Mouse (Mus musculus) CD4-positive, CD25-positive, alpha-beta regulatory T cell, adult 2 months (primary cell): ENCODE results near the gene Ciita.

Experiments used
- DNase-seq: peaks from one replicate; pipeline ENCODE4 v3.0.0-alpha.2; 2012; ENCODE audit warnings: low read depth, low spot score

The Ciita gene

DNA sequence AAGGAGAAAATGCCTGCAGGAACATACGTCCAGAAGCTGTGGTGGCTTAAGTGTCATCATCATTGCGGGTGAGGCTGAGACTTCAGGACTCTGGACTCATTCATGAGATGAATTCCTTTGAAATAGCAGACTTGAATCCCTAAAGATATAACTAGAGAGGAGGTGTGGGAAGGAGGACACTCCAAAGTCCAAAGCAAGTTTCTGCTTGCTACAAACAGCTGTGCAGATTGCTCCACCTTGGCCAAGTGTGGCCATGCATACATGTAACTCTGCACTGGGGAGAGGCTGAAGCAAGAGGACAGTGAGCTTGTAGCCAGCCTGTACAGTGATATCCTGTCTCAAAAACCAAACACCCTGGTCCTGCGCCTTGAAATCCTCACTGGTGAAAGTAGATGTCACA, 7.9 kb upstream of the Ciita start:
- no peak for DNase-seq

DNA sequence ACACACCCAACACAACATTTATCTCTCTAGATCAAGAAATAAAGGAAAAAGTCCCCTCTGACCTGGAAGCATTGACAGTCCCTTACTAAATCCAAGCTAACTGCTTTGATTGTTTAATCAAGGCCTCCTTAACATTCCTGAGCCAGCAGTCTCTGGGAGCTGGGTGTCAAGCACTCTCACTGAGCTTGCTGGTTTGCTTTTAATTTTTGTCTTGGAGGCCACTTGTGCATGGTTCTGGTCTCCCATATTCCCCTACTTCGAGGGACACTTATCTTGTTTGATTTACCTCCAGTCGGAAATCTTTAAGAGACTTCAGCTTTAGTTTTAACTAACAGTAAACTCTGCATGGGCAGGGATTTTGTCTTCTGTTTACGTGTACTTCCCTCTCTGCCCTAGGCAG, 4.9 kb upstream of the Ciita start:
- no peak for DNase-seq

DNA sequence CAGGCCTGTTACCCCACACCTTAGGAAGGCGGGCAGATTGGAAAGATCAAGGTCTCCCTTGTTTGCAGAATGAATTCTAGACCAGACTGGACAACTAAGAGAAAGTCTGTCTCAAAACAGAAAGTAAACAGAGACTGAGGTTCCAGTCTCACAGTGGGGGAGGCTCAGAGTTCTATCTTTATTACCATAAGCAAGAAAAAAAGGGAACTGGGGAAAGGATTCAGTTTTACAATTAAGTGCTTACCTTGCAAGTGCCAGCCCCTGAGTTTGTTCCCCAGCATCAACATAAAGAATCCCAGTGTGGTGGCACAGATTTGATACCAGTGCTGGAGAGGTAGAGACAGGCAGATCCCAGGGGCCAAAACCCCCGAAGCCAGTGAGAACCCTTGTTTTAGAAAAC, 3.9 kb upstream of the Ciita start:
- no peak for DNase-seq

GRCm38 (mm10) chr16:10482343-10482742, 2.5 kb downstream of the Ciita start:
- DNase-seq = no peak

- DNase-seq = no peak
Observed at GRCm38 (mm10) chr16:10486993-10487392, 7.1 kb downstream of the Ciita start.

GRCm38 (mm10) chr16:10487895-10488493, 8.1 kb downstream of the Ciita start:
- no peak for DNase-seq

DNA sequence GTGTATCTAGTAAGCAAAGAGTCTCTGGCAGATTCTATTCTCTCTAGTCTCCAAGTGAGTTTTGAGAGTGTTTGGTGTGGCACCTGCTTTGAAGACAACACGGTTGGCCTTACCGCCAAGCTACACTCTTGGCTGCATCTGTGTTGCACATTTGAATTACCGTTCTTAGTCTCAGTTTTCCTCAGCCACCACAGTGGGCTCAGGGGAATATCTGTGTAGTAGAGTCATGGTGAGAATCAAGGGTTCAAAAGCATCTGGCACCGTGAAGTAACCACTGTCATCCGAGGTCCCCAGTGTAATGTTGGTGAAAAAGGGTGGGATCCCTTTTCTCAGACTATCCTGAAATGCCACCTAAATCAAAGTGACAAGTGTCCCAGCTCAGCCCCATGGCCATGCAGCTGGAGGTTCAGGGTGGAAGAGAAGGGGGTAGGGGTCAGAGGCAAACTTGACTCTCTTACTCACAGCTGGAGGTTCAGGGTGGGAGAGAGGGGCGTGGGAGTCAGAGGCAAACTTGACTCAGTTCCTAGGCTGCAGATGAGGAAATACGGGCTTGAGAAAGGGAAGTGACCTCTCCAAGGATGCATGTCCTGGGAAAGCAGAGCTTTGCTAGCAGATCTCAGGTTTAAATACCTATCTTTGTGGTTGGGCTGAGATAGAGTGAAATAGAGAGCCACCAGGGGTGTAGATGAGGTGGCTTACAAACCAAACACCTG, 9.1 kb downstream of the Ciita start:
- DNase-seq = no peak

GRCm38 (mm10) chr16:10489483-10489882, 9.6 kb downstream of the Ciita start:
- no peak for DNase-seq

DNA sequence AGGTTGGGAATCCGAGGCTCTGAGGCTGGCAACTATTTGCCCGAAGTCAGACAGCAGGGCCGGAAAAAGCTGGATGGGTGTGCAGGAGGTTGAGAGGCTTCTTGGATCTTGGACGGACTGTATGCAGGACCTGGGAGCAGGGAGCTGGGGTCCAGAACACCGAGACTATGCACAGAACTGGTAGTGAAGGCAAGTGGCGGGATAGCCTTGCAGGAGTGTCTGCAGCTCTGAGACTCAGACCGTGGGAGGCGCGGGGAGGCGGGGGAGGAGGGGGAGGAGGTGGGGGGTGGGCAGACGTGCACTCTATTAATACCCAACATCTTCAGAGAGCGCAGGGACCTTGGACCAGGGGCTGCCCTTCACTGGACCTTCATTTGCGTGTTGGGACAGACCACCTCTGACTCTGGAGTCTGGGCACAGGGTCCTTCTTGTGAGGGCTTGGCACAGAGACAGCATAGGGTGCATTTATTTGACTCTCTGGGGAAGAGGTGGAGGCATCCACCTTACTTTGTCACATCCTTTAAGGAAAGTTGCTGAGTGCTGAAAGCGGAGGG, 10.1 kb downstream of the Ciita start:
- DNase-seq = no peak

DNA sequence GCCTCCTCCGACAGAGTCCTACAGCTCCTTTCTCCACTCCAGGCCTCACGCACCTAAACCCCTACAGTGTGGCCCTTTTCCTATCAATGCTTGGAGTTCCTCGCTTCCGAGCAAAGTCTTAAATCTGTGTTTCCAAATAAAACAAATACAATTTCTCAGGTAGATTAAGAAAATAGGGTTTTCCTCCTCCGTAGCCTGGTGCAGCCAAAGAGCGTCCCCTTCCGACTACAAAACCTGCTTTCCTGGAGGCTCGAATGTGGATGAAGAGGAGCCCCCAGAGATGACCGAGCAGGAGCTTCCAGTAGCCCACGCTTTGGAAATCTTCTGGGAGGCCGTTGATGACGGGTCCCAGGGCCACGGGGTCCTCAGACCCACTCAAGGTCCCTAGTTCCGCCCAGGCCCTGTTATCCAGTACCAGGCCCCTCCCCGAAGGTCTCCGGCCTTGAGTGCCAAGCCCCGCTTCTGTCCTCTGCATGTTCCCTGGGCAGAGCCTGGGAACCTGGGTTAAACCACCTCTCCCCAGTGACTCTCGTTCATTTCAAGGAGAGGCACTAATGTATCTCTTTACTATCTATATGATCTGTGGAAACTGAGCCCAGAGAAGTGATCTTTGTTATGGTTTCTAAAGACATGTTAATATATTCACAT, 10.8 kb downstream of the Ciita start:
- DNase-seq = no peak

- DNase-seq = no peak
Observed at GRCm38 (mm10) chr16:10491716-10492115, 11.9 kb downstream of the Ciita start.

- DNase-seq = no peak
Observed at GRCm38 (mm10) chr16:10492587-10492986, 12.7 kb downstream of the Ciita start.

GRCm38 (mm10) chr16:10495824-10496298, 16.0 kb downstream of the Ciita start:
- no peak for DNase-seq

GRCm38 (mm10) chr16:10498096-10498602, 18.3 kb downstream of the Ciita start:
- DNase-seq = no peak

GRCm38 (mm10) chr16:10499122-10499521, 19.3 kb downstream of the Ciita start:
- no peak for DNase-seq

DNA sequence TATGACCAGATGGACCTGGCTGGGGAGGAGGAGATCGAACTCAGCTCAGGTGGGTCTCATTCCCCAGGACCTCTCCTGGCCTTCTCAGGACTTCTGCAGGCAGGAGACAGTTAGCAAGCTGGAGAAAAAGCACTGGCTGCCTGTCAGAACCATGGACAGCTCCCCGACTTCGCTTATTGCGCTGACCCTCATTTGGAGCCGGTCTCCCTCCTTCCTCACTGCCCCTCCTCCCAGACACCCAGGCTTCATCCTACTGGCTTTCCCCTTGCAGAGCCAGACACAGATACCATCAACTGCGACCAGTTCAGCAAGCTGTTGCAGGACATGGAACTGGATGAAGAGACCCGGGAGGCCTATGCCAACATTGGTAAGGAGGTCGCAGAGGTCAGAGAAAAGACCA, 22.0 kb downstream of the Ciita start:
- peak; percentile 44 for DNase-seq

- DNase-seq = no peak
Observed at GRCm38 (mm10) chr16:10503058-10503457, 23.2 kb downstream of the Ciita start.

DNA sequence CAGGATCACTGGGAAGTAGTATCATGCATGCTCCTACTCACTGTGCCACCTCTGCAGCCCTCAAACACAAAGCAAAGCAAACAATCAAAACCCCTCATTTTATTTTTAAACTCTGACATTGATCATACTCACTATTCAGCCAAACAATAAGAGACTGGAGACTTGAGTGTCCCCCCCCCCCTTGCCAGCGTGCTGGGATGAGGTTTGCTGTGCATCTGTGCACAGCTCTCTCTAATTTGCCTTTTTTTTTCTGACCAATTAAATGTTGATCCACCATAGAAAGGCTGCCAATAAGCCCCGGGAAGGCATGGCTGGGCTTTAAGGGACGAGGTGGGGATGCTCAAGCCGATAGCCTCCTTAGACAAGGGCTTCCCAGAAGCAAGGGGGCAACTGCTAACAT, 27.6 kb downstream of the Ciita start:
- no peak for DNase-seq

GRCm38 (mm10) chr16:10508691-10509090, 28.8 kb downstream of the Ciita start:
- no peak for DNase-seq

DNA sequence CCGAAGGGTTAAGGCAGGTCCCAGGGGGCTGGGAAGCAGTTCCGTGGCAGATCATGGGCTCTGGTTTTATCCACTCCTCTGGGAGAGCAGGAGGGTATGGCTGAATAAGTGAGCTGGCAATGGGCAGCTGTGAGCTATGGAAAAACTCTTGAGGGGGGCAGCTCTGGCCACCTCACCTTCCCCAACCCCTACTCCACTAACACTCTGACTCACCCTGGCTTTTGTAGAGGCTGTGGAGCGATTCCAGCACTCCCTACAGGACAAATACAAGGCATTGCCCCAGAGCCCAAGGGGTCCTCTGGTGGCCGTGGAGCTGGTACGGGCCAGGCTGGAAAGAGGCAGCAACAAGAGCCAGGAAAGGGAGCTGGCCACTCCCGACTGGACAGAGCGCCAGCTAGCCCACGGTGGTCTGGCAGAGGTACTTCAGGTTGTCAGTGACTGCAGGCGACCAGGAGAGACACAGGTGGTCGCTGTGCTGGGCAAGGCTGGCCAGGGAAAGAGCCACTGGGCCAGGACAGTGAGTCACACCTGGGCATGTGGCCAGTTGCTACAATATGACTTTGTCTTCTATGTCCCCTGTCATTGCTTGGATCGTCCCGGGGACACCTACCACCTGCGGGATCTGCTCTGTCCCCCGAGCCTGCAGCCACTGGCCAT, 30.7 kb downstream of the Ciita start:
- DNase-seq = no peak

DNA sequence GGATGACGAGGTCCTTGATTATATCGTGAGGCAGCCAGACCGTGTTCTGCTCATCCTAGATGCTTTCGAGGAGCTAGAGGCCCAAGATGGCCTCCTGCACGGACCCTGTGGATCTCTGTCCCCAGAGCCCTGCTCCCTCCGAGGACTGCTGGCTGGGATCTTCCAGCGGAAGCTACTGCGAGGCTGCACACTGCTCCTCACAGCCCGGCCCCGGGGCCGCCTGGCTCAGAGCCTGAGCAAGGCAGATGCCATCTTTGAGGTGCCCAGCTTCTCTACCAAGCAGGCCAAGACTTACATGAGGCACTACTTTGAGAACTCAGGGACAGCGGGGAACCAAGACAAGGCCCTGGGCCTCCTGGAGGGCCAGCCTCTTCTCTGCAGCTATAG, 31.3 kb downstream of the Ciita start:
- DNase-seq = no peak
